In genomic region chr19:53437991-53438390, GRCm38 (mm10) we compare ENCODE assay signal across 12 mouse cellular contexts. TPM values are rescaled to one million over a fixed set of nuclear protein-coding genes. Genes with fewer than 3 reads are reported as not detected.
DNase-seq lines count a peak whose midpoint lies in the region; ATAC-seq and TF ChIP-seq lines count a peak whose summit lies in the region.
"Had no signal": no experiment of that assay in that cellular context is flagged by ENCODE, and none has a peak within 500 bp of the region (broad histone marks: within the 10 kb centered on the region; RNA-seq: fewer than 3 reads in every experiment).

No protein-coding gene starts in this region.

- no peak overlapping the region for H3K4me3 ChIP-seq in kidney, embryonic 15.5 days (replicated peaks)
- no peak overlapping the region for H3K4me3 ChIP-seq in kidney, adult 2 months (ENCODE audit: insufficient read depth, low read depth, low read length)
- no peak overlapping the region for H3K4me3 ChIP-seq in ES-Bruce4 (ENCODE audit: low read depth, low read length)
- no peak overlapping the region for H3K4me3 ChIP-seq in liver, embryonic 12.5 days
- no peak overlapping the region for H3K4me3 ChIP-seq in hindbrain, embryonic 12.5 days
- H3K4me3 ChIP-seq: embryonic facial prominence, embryonic 10.5 days; limb, embryonic 15.5 days had no signal

- no peak for TF ChIP-seq EP300 in ES-Bruce4 (IDR thresholded peaks at IDR 0.05; ENCODE audit: insufficient read depth, low read depth, low read length)

- no peak for TF ChIP-seq CTCF in kidney, adult 2 months (conservative IDR thresholded peaks at IDR 0.05; ENCODE audit: insufficient read depth, insufficient read length, low read depth, low read length)
- no peak for TF ChIP-seq CTCF in ES-Bruce4 (IDR thresholded peaks at IDR 0.05; ENCODE audit: low read depth, low read length)

- no peaks in the 10 kb centered on the region for H3K9me3 ChIP-seq in kidney, embryonic 15.5 days (replicated peaks)
- no peaks in the 10 kb centered on the region for H3K9me3 ChIP-seq in ES-Bruce4 (replicated peaks; ENCODE audit: control insufficient read depth, insufficient read depth, low read length, poor library complexity, severe bottlenecking)
- no peaks in the 10 kb centered on the region for H3K9me3 ChIP-seq in liver, embryonic 12.5 days (replicated peaks)
- H3K9me3 ChIP-seq in hindbrain, embryonic 12.5 days (replicated peaks) = no peaks in the 10 kb centered on the region
- H3K9me3 ChIP-seq: embryonic facial prominence, embryonic 10.5 days; limb, embryonic 15.5 days had no signal

- no peak for TF ChIP-seq POLR2A in kidney, adult 2 months (IDR thresholded peaks at IDR 0.05; ENCODE audit: low read depth, low read length)
- TF ChIP-seq POLR2A in ES-Bruce4 (IDR thresholded peaks at IDR 0.05; ENCODE audit: insufficient read depth, low read length) = no peak

- H3K4me1 ChIP-seq in kidney, embryonic 15.5 days = peaks cover 31% of the 10 kb centered on the region
- peaks cover 6% of the 10 kb centered on the region; the same call in 1 of the 2 replicates for H3K4me1 ChIP-seq in kidney, adult 2 months (ENCODE audit: control insufficient read depth, insufficient read depth, low read length)
- H3K4me1 ChIP-seq in ES-Bruce4 (ENCODE audit: control insufficient read depth, insufficient read depth, low read length) = peaks cover 17% of the 10 kb centered on the region
- peaks cover 21% of the 10 kb centered on the region for H3K4me1 ChIP-seq in liver, embryonic 12.5 days
- peaks cover 7% of the 10 kb centered on the region for H3K4me1 ChIP-seq in hindbrain, embryonic 12.5 days
- H3K4me1 ChIP-seq: limb, embryonic 15.5 days had no signal

- no peak overlapping the region for H3K9ac ChIP-seq in kidney, embryonic 15.5 days
- H3K9ac ChIP-seq in ES-Bruce4 (ENCODE audit: low read depth, poor library complexity, severe bottlenecking) = no peak overlapping the region
- no peak overlapping the region for H3K9ac ChIP-seq in liver, embryonic 12.5 days
- no peak overlapping the region for H3K9ac ChIP-seq in hindbrain, embryonic 12.5 days
- H3K9ac ChIP-seq: limb, embryonic 15.5 days had no signal

- WGBS in kidney, embryonic 15.5 days = 64% methylated on average over 8 of the region's 8 CpGs
- 58% methylated on average over 8 of the region's 8 CpGs for WGBS in kidney, adult 2 months
- WGBS in liver, embryonic 12.5 days (ENCODE audit: insufficient replicate concordance) = 47% methylated on average over 8 of the region's 8 CpGs
- 94% methylated on average over 8 of the region's 8 CpGs for WGBS in hindbrain, embryonic 12.5 days

- DNase-seq in adrenal gland, adult (ENCODE audit: inconsistent age in 2 of 2, low spot score in 1 of 2) = peak; percentile 55 to 80
- DNase-seq in adrenal gland, postnatal 4 days (ENCODE audit: low spot score in 2 of 2) = no peak
- DNase-seq in kidney, adult 2 months = no peak
- no peak for DNase-seq in embryo, embryonic 9.5 days (ENCODE audit: extremely low spot score)
- DNase-seq: cerebellum, adult 9-11 months; right cerebral cortex, adult 18-20 months had no signal

- H3K27me3 ChIP-seq in kidney, embryonic 15.5 days = no peaks in the 10 kb centered on the region; the same call in 1 of the 2 replicates
- no peaks in the 10 kb centered on the region for H3K27me3 ChIP-seq in kidney, adult 2 months (replicated peaks; ENCODE audit: control insufficient read depth, insufficient read depth, low read length)
- no peaks in the 10 kb centered on the region for H3K27me3 ChIP-seq in ES-Bruce4 (ENCODE audit: control insufficient read depth, insufficient read depth, low read length, poor library complexity, severe bottlenecking)
- peaks cover 6% of the 10 kb centered on the region; the same call in 1 of the 2 replicates for H3K27me3 ChIP-seq in liver, embryonic 12.5 days (replicated peaks)
- H3K27me3 ChIP-seq in hindbrain, embryonic 12.5 days = no peaks in the 10 kb centered on the region
- H3K27me3 ChIP-seq: limb, embryonic 15.5 days had no signal

- 0 out of 2 replicates have a peak, but pooled peaks have one; percentile 9 for ATAC-seq in kidney, embryonic 15.5 days (replicated peaks; ENCODE audit: low FRiP score)
- no peak for ATAC-seq in liver, embryonic 12.5 days
- ATAC-seq in hindbrain, embryonic 12.5 days (ENCODE audit: low FRiP score) = no peak

- H3K36me3 ChIP-seq in kidney, embryonic 15.5 days = no peaks in the 10 kb centered on the region
- H3K36me3 ChIP-seq in kidney, adult 2 months (ENCODE audit: control insufficient read depth, insufficient read depth, low read length) = no peaks in the 10 kb centered on the region
- no peaks in the 10 kb centered on the region for H3K36me3 ChIP-seq in ES-Bruce4 (ENCODE audit: control insufficient read depth, insufficient read depth, low read length, poor library complexity, severe bottlenecking)
- H3K36me3 ChIP-seq in liver, embryonic 12.5 days = no peaks in the 10 kb centered on the region
- no peaks in the 10 kb centered on the region for H3K36me3 ChIP-seq in hindbrain, embryonic 12.5 days
- H3K36me3 ChIP-seq: embryonic facial prominence, embryonic 10.5 days; limb, embryonic 15.5 days had no signal

- peak overlapping the region; percentile 72 for H3K27ac ChIP-seq in kidney, embryonic 15.5 days
- H3K27ac ChIP-seq in kidney, adult 2 months (ENCODE audit: insufficient read depth, low read depth, low read length) = no peak overlapping the region
- H3K27ac ChIP-seq in ES-Bruce4 (ENCODE audit: insufficient read depth, low read length) = peak overlapping the region; percentile 65
- peak overlapping the region; percentile 10; the same call in 1 of the 2 replicates for H3K27ac ChIP-seq in liver, embryonic 12.5 days
- H3K27ac ChIP-seq in hindbrain, embryonic 12.5 days = no peak overlapping the region
- H3K27ac ChIP-seq: embryonic facial prominence, embryonic 10.5 days; limb, embryonic 15.5 days had no signal

- 0 out of 2 replicates have a peak overlapping the region, but pooled peaks have one; percentile 7 for H3K4me2 ChIP-seq in kidney, embryonic 15.5 days
- H3K4me2 ChIP-seq in liver, embryonic 12.5 days = no peak overlapping the region
- H3K4me2 ChIP-seq in hindbrain, embryonic 12.5 days (replicated peaks) = no peak overlapping the region
- H3K4me2 ChIP-seq: limb, embryonic 15.5 days had no signal

RNA-seq across cellular contexts. Expression of gene Smndc1, which starts 47.6 kb away (rescaled TPM):
- 10 to 100 TPM; 49.1 to 52.1 TPM for total RNA-seq in adrenal gland, postnatal 4 days (2021)
- polyA plus RNA-seq in kidney, embryonic 15.5 days (2015; fragmentation: Nextera tagmentation; extraction: Ambion mirVana) = 40.6 and 45.1 TPM in 2 replicates
- 3.4 and 5.9 TPM in 2 replicates for polyA plus RNA-seq in kidney, adult 2 months (2012; rRNA removed)
- polyA plus RNA-seq in ES-Bruce4 (2011; ENCODE audit: insufficient read depth, insufficient read length, low read depth, missing spikeins) = 72.0 and 77.6 TPM in 2 replicates
- 29.3 and 30.6 TPM in 2 replicates for polyA plus RNA-seq in liver, embryonic 12.5 days (2016; fragmentation: Nextera tagmentation; extraction: Ambion mirVana)
- 40.9 and 41.4 TPM in 2 replicates for polyA plus RNA-seq in hindbrain, embryonic 12.5 days (2016; fragmentation: Nextera tagmentation; extraction: Ambion mirVana)

Comparison
In these comparisons a context has a peak if more than half of its experiments do, and no peak if none do; other contexts are left out.
1. DNase-seq: peak in adrenal gland, adult (2 of 2); none in adrenal gland, postnatal 4 days (0 of 2), kidney, adult 2 months (single experiment) and embryo, embryonic 9.5 days (single experiment).
2. H3K27ac ChIP-seq: peak in kidney, embryonic 15.5 days (single experiment), ES-Bruce4 (single experiment) and liver, embryonic 12.5 days (single experiment); none in kidney, adult 2 months (single experiment) and hindbrain, embryonic 12.5 days (single experiment).